ENCODE assay signal across 18 mouse cellular contexts in the genomic region with DNA sequence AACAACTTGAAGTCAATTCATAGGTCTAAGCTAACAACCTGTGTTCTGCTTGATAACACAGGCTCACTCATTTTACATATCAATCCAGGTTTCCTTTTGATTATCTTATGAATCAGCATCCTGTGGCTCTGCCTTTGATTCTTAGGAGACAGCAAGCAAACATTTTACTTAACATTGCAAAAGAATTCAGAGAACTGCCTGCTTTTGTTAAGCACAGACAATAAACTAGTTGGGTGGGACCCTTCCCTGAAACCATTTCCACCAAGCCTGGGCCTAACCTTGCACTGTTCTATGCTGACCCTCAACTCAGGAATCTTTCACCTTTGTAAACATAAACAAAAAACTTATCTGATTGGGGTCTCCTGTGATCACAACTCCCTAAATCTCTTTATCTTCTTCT.
"Had no signal": no experiment of that assay in that cellular context is flagged by ENCODE, and none has a peak within 500 bp of the region (broad histone marks: within the 10 kb centered on the region; RNA-seq: fewer than 3 reads in every experiment).

No protein-coding gene starts in this region.

- H3K36me3 ChIP-seq: liver, embryonic 15.5 days; midbrain, embryonic 10.5 days; midbrain, embryonic 13.5 days; neural tube, embryonic 13.5 days; neural tube, embryonic 15.5 days; stomach, embryonic 15.5 days had no signal

- DNase-seq: liver, postnatal 0 days; lung, embryonic 14.5 days; lung, postnatal 10 days; lung, postnatal 4 days; retina, postnatal 1 day; right cerebral cortex, adult 18-20 months; right cerebral cortex, postnatal 25 days; thymus, adult 2 months; thymus, postnatal 25 days; thymus, postnatal 4 days had no signal

- H3K9ac ChIP-seq: liver, embryonic 15.5 days; liver, postnatal 0 days; lung, embryonic 14.5 days; midbrain, embryonic 13.5 days; neural tube, embryonic 13.5 days; neural tube, embryonic 15.5 days; stomach, embryonic 15.5 days had no signal

- H3K27me3 ChIP-seq: liver, embryonic 15.5 days; midbrain, embryonic 13.5 days; neural tube, embryonic 13.5 days; neural tube, embryonic 15.5 days; stomach, embryonic 15.5 days had no signal

- H3K27ac ChIP-seq: liver, embryonic 15.5 days; midbrain, embryonic 10.5 days; midbrain, embryonic 13.5 days; neural tube, embryonic 13.5 days; neural tube, embryonic 15.5 days; stomach, embryonic 15.5 days; stomach, postnatal 0 days had no signal

- H3K9me3 ChIP-seq: liver, embryonic 15.5 days; midbrain, embryonic 10.5 days; midbrain, embryonic 13.5 days; neural tube, embryonic 13.5 days; neural tube, embryonic 15.5 days; stomach, embryonic 15.5 days had no signal

- H3K4me1 ChIP-seq: liver, embryonic 15.5 days; midbrain, embryonic 13.5 days; neural tube, embryonic 13.5 days; neural tube, embryonic 15.5 days; stomach, embryonic 15.5 days had no signal

- H3K4me3 ChIP-seq: liver, embryonic 15.5 days; midbrain, embryonic 10.5 days; midbrain, embryonic 13.5 days; myocyte; neural tube, embryonic 13.5 days; neural tube, embryonic 15.5 days; stomach, embryonic 15.5 days had no signal
